Mouse (Mus musculus): ENCODE measurements around the gene Cdh4.

DNA sequence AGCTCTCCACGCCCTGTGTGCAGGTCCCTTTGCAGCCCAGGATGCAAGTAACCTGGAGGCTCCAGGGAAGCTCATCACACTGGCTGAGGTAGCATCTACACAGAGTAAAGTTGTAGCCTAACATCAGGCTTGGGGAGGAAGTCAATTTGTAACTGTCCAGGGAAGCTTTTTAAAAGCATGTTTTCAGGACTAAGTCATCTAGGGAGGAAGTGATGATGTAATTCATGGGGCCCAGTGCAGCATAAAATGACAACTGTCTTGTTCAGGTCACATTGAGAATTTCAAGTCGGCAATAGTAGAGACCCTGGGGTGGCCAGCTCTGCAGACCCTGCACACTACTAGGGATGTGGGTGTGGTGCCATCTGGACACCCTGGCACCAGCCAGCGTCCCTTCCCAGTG lies 213.3 kb downstream of the Cdh4 start:
- TF ChIP-seq CTCF (IDR thresholded peaks at IDR 0.05; ENCODE audit: control insufficient read depth, insufficient read depth, low read length) (no peak), POLR2A (IDR thresholded peaks at IDR 0.05; ENCODE audit: borderline replicate concordance, control insufficient read depth, low read depth, low read length) (no peak)
